Mouse (Mus musculus): ENCODE measurements around the gene Nhlh1.

DNA sequence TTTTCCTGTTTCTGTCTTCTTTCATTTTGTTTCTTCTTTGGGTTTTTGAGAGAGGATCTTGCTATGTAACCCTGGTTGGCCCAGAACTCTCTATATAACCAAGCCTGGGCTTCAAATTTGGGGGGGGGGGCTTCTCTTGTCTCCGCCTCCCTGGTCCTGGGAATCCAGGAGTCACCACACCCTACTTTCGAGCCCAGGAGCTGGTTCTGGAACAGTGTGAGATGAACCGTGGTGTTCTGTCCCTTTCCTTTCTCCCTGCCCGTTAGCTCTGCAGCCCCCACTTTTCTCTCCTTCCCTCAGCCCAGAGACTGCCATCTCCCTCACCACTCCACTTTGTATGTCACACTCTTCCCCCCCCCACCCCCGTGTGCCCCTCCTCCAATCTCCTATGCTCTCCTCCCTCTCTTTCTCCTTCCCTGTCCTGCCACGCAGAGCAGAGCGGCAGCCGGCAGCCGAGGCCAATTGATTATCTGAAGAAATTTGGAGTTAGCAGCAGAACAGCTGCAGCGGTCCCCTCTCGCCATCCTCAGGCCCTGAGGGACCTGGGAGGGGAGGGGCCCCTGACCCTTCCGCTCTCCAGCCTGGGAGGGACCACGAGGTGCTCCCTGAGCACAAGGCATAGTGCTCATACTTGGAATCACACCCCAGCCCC lies 8.1 kb downstream of the Nhlh1 start:
- TF ChIP-seq RCOR1 (IDR thresholded peaks at IDR 0.05; ENCODE audit: low read depth, low read length) (no peak), CTCF (IDR thresholded peaks at IDR 0.05 in 2 of 3, conservative IDR thresholded peaks at IDR 0.05 in 1 of 3; ENCODE audit: control insufficient read depth in 1 of 3, insufficient read depth in 1 of 3, low read depth in 2 of 3, low read length in 3 of 3, poor library complexity in 1 of 3, severe bottlenecking in 1 of 3) (no peak), SMC3 (IDR thresholded peaks at IDR 0.05; ENCODE audit: low read depth, low read length) (no peak)

All from MEL (cell line).